Mouse (Mus musculus): Measurements from ENCODE around the gene Gm28043.

GRCm38 (mm10) chr17:29601391-29601790, 13.3 kb upstream of the Gm28043 start:
- TF ChIP-seq HCFC1 (IDR thresholded peaks at IDR 0.05; ENCODE audit: borderline replicate concordance, insufficient read depth, low read length) (no peak), ZC3H11A (IDR thresholded peaks at IDR 0.05; ENCODE audit: borderline replicate concordance, low read depth, low read length) (no peak), MAFK (IDR thresholded peaks at IDR 0.05; ENCODE audit: insufficient read depth, low read depth, low read length) (no peak), CHD2 (IDR thresholded peaks at IDR 0.05; ENCODE audit: low read depth, low read length) (no peak), ZNF384 (IDR thresholded peaks at IDR 0.05; ENCODE audit: low read depth, low read length) (no peak)
